Mouse (Mus musculus): ENCODE data around the gene Tmem200a.

The Tmem200a gene

DNA sequence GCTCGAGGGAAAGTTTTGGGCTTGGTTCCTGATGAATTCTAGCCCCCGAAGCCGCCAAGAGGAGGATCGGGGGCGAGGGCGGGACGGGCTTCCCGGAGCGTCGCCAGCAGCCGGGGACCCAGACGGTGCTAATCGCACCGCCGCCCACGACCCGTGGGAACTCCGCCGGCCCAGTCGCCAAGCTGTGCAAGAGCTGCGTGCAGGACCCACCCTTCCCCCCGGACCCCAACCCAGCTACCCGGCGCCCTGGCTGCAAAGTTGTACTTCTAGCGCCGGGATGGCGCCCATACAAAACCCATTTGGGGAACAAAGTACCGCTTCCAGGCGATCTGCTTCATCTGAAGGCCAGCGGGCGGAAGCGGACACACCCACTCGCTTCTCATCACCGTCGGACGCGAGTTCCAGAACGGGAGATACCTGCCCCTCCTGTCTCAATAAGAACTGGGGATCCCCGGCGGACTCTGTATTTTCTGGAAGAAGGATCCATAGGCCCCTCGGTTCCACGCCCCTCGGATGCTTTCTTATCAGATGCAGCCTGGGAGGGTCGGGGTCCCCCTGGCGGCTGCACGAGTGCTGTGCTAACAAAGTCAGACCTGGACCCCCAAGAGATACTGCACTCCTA, at the start of gene Tmem200a:
TSS of gene Tmem200a (minus strand) at position 532 of the 622 bp plus-strand sequence.
- DNase-seq (ENCODE audit: low read depth, low spot score), result peak; percentile 88

DNA sequence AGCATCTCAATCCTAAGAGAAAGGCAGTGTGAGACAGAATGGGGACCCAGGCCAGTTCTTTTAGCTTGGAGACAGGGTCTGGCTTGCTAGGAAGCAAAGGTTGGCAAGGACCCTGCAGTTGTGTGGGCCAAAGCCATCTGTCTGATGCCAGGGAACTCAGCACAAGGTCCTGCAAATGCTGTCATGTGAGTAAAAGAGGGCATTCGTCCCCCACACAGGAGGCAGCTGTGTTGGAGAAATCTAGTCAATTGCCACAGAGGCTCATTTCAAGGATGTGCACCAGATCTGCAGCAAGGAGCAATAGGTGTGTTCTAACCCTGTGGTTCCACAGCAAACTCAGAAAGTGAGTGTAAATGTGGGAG, 41.0 kb upstream of the Tmem200a start:
- DNase-seq (ENCODE audit: low read depth, low spot score), result no peak

DNA sequence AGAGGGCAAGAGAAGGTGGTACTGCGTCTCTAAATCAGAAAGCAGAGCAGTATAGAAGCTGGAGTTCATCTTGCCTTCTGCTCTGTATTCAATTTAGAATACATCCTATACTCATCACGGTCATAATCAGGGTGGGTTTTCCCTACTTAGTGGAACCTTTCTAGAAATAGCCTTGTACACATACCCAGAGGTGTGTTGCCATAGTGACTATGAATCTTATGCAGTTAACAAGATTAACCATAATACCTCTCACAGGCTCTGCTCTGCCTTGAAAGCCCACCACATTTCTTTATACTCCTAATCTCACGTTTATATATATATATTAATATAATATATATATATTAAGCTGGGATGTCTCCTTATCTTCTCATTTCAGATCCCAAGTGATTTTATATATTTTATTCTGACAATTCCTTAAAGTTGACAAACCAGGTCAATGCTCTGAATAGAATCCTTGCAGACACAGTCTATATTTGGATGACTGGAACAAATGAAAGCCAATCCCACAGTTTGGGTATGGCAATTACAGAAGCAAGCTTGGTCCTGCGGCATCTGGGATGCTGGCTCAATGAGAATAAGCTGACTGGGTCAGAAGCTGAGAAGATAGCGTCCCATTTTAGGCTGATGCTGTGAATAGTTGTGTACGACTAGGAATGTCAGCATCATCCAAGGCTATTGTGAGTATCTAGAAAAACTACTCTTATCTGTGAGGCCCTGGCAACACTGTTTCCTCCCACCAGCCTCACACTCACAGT, 40.4 kb upstream of the Tmem200a start:
- no peak for DNase-seq (ENCODE audit: low read depth, low spot score)

DNA sequence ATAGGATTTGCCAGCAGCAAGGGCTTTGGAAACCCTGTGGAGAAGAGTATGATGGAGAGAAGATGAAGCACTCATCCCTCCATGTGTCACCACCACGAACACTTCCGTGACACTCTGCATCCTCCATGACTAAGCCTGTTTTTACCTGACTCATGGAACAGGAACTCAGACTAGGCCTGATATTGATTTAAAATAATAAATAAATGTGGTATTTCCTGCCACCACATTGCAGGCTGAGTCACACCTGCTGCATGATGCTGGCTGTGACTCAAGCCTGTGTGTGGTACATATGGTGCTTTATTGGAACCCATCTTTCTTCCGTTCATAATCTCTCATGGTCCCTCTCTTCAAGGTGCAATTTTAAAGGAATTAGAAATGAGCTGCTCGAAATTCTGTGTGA, 35.6 kb upstream of the Tmem200a start:
- no peak for DNase-seq (ENCODE audit: low read depth, low spot score)

DNA sequence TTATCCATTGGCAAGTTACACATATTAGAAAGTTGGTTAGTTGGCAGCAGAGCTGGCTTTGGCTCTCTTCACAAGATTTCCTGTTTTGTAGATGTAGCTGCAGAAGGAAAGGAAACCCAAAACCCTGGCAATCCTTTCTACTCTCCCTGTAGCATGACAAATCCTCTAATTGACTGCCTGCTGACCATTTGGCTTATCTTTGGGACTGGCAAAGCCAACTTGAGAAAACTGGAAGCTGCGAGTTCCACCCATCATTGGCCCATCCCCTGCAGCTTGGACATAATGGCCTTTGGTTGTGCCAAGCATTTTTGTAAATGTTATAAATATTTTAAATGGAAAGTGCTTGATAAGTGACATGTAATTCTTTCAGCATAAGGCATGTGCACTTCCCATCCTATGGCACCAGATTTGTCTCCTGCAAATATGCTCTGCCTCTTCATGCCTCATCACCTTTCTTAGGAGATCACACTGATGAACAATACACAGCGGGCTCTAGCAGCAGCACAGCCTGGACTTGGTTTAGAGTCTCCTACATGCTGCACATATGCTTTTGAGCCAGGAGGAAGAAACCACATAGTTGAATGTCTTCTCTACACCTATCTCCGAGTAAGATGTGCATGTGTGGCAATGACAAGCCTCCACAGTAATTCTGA, 24.6 kb upstream of the Tmem200a start:
- no peak for DNase-seq (ENCODE audit: low read depth, low spot score)

DNA sequence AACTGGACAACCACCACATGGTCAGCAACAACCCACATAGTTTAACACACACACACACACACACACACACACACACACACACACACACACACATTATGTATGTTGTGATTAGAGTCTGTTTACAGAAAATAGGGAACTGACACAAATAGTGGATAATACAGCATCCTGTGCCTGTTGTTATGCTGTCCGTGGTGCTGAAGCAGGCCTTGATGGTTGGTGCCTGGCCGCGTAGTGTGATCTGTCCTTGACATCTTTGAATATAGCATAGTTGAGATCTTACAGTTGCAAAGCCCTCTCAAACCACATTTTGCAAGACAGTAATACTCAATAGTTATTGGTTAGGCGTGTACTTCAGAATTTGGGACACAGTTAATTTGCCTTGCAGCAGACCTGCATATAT, 3.2 kb upstream of the Tmem200a start:
- peak; percentile 45 for DNase-seq (ENCODE audit: low read depth, low spot score)

DNA sequence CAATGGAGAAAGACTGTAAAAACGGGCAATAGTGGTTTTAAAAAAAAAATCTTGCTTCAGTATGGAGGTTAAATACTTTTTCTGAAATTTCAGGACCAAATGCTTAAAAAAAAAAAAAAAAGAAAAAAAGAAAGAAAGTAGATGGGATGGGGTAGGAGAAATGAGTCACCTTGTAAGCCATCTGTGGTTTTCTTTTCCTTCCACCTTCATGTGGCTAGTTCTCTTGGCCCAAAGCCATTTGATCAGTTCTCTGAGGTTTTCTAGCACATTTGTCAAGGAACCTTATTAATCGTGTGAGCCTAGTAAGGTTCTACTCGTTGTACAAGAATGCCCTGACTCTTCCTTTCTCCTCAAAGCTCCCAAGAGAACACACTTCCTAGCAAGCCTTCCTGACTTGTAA, 826 bp upstream of the Tmem200a start:
- no peak for DNase-seq (ENCODE audit: low read depth, low spot score)

DNA sequence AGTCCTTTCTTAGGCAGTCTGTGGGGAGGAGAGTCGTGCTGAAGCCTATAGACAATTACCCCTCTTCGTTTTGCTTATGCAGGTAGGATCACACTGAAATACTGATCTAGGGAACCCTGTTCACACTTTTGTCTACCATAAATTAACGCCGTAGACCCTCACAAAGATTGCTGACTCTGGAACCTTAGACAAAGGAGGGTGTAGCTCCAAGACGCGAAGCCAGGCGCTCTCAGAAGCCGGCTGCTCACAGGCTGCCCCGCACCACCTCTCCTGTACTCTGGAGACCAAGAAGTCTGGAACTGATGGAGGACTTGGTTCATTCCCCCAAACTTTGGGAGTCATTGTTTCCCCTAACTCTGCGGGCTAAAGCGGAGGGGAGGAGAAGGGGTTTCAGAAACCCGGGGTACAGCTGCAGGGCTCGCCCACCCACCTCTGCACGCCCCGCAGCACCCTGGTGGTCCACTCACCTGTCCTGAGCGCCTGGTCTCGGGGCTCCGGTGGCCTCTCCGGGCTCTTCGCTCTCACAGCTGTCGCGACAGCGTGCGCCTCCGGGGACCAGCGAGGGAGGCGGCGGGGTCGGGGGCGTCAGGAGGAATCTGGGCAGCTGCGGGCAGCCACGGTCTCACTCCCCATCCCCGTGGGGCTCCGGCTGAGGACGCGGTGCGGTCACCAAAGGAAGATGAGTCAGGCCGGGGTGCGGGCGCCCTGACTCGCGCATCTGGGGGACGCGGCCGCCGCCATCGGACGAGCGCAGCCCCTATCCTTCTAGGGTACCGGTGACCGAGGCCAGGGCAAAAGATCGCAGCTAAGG, 976 bp downstream of the Tmem200a start, which contains the start of gene Gm9767:
TSS of gene Gm9767 (plus strand) at position 585 of the 811 bp plus-strand sequence.
- DNase-seq (ENCODE audit: low read depth, low spot score), result peak; percentile 38

DNA sequence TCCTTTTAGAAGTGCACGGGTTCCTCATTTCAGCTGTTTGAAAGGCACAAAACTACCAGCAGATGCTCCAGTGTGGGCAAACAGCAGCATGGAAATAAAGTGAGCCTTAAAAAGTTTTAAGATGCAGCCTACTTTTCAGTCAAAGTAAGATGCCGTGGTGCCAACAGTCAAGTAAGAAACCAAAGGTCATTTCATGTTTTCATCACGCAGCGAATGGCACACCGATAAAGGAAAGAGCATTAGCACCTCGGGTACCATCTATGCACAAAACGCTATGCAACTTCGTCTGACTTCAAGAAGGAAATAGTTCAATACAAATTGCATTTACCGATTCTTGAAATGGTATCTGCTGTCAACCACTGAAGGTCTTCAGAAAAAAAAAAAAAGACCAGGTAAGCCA, 1.9 kb downstream of the Tmem200a start:
- DNase-seq (ENCODE audit: low read depth, low spot score), result no peak

DNA sequence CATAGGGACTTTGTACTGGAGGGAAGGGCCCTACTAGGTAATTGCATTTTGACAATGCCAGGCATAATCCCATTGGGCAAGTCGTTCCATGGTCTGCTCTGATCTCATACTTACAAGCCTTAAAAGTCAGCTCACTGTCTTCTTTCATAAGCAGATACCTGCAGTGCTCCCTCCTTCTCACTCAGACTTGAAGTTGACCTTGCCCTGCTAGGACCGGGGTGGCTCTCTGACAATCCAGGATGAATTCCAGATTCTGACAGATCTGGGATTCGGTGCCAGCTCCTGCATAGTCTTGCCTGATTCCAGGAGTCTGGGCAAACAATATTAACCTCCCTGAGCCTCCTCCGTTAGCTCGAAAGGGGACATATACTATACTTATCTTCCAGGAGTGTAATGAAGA, 6.9 kb downstream of the Tmem200a start:
- DNase-seq (ENCODE audit: low read depth, low spot score), result no peak

DNA sequence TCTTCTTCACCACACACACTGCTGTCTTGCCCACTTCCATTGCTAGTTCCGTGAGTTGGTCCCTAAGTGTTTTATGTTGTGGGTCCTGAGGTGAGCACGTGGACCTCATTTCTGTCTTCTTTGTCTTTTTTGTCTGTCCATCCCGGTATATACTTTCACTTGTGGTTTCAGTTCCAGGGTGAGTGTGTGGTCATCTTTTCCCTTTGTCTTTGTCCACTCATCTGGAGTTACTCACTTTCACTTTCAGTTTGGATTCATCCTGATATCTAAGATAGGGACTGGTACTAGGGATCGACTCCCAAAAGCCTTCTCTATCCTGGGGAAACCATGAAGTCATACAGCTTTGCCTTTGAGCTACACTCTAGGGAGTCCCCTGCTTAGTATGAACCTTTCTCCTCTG, 15.8 kb downstream of the Tmem200a start:
- DNase-seq (ENCODE audit: low read depth, low spot score), result no peak

DNA sequence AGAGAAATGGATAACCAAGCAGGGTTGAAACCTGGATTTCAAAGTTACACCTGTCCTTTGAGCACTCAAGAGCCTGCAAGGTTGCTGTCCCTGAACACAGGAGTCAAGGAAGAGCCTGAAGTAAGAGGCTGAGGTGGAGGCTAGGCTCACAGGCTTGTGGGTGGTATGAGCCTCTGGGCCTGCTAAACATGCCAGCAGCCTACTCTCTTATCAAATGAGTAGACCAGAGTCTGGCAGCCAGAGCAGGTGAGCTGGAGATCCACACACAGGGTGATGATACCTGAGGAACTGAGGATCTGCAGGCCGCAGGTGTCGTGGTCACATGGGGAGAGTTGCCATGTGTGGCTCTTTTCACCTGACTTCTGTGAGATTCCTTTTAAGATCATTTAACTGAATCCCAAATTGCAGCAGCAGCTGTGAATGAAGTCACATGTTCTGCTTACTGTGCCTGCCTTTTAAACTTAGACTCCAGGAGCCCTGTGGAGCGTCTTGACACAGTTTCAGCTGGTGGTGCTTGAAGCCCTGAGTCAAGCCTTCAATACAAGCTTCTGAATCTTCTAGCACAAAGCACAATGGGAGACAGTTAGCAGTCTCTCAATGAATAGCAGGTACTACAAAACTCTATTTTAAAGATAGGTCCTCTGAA, 19.1 kb downstream of the Tmem200a start:
- no peak for DNase-seq (ENCODE audit: low read depth, low spot score)

DNA sequence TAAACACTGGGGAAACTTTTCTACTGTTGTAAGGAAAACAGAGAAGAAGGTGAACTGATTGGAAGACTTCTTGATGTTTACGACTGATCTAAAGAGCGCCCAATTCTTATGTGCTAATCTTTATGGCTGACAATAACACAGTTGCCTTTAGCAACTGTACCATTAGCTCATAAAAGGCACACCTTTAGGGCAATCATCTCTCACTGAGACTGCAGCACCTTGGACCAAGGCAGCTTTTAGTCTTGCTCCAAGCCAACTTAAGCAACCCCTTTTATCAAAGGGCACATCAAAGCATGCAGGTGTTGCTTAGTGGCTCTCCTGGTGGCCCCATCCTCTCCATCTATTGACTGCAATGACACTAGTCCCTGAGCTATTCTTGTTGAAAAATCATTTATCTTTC, 27.7 kb downstream of the Tmem200a start:
- DNase-seq (ENCODE audit: low read depth, low spot score), result no peak

DNA sequence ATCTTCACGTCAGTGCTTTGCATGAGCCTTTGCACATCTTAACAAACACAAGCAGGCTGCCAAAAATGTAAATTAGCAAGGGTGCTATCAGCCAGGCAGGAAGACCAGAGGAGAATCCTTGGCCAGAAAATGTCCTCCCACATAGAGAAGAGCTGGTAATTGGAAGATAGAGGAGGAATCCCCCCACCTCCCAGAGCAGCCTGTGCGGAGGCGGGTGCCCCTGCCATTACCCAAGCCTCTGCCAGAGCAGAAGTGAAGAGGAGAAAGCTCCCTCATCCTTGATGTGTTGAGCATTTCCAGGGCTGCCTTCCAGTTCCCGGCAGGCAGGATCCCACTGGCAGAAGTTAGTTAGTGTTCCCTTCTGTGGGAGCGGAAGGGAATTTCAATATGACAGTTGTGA, 43.9 kb downstream of the Tmem200a start:
- DNase-seq (ENCODE audit: low read depth, low spot score), result no peak

DNA sequence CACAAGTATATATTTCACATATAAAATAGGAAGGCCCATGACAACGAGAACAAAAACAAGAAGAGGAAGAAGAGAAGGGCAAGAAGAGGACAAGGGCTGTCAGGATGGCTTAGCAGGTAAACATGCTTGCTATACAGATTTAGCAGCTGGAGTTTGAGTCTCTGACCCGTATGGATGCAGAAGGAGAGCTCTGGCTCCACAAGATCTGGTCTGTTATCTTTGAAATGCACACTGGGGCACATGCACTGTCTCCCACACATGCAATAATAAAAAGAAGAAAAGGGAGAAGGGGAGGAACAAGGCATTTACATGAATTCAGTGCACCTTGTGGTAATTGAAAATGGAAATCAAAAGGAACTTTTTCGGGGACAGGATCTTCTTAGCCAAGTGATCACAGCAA, 60.1 kb downstream of the Tmem200a start:
- DNase-seq (ENCODE audit: low read depth, low spot score), result no peak

DNA sequence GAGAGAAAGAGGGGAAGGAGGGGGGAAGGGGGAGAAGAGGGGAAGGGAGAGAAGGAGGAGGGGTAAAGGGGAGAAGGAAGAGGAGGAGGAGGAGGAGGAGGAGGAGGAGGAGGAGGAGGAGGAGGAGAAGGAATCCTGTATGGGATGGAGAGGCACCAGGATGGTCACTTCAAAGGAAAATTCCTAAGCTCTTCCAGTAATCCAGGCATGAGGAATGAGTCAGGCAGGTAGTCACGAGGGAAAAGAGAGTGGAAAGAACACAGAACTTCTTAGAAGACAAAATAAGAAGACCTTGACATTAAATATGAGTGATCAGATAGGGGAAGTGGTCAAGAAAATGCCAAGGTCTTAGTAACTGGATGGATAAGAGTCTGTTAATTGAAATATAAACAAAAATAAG, 64.6 kb downstream of the Tmem200a start:
- DNase-seq (ENCODE audit: low read depth, low spot score), result no peak

DNA sequence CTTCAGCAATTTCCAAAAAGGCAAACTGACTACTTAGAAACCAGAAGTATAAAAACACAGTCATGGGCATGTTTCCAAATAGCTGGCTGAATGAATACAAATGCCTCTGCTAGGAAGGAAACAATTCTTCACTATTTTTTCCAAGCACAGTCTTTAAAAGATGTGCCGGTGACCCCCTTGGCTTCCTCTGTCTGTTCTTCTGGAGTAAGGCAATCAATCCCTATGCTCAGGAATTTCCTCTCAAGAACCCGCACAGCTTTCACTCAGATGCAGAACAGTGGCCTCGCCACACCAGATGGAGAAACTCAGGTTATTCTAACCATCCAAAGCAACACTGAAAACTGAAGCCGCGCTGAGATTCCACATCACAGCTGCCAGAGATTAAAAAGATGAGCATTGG, 69.9 kb downstream of the Tmem200a start:
- no peak for DNase-seq (ENCODE audit: low read depth, low spot score)

DNA sequence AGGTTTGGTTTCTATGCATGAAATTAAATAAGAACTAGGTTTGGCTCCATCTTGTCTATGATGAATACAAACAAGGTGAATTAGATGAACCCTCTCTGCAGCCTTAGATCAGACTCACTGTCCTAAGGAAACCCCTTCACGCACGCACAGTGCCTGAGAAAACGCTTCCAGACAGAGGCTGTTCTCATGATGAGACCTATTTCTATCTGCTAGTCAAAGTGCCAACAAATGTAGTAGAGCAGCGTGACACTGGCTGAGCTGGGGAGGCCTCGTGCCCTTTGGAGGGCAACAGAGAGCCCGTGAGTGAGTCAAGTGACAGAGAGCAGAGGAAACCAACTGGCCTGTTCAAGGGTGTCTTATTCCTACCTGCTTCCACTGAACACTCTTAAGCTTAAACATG, 73.4 kb downstream of the Tmem200a start:
- no peak for DNase-seq (ENCODE audit: low read depth, low spot score)

DNA sequence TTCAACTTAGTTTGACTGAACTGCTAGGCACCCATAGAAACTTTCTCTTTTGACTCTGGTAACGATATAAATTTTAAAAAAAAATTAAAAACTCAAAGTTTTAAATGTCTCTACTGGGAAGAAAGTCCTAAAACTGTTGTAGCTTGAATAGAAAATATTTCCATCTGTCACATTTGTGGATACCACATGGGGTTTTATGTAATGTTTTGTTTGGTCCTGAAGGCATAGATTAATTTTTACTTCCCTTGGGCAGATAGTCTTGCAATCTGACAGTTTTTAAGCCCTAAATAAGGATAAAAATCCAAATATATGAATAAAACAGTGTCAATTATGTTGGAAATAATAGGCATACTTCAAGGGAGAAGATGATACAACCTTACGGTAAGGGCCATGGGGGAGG, 78.0 kb downstream of the Tmem200a start:
- no peak for DNase-seq (ENCODE audit: low read depth, low spot score)

DNA sequence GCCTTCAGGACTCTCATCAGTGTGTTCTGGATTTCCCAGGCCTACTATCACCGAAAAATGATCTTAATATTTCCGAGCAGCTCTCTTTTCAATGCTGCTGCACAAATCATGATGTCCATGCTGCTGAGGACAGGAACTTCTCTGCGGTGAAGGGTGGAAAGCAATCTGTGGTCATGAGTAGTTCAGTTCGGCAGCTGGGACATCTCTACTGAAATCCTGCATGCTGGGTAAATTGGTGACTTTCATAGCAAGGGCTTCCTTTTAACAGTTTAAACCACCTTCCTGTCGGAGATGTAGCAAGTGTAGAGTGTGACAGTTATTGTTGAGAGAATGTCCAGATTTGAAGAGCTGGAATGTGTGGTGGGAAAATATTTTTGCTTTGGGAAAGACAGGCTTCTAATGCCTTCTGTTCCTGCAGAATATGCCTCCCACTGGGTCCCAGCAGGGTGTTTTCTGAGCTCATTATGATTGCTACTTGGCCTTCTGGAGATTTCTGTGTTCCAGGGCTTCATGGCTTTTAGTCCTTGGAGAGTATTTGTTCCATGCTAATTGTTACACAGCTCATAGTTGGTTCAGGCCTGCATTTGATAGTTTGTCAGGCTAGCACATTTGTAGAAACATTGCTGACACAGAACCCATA, 79.4 kb downstream of the Tmem200a start:
- no peak for DNase-seq (ENCODE audit: low read depth, low spot score)

DNA sequence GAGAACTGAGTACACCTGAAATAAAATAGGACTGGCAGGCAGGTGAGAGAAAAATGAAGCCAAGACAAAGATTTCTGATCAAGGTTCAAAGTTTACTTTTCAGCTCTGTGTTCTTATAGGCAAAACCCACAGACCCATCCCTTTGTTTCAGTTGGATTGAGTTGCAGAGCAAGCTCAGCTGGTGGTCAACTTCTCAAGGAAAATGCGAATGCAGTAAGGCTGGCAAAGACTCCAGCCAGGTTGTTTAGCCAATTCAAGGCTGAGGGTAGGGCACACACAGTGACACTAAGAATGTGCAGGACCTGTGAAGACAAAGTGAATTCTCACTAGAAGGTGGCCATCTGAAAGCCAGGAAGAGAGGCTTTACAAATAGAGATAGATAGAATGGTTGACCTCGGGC, 94.8 kb downstream of the Tmem200a start:
- DNase-seq (ENCODE audit: low read depth, low spot score), result peak; percentile 39

Measured in ZHBTc4 (cell line).